Mouse (Mus musculus): ENCODE results near the gene Xcl1. TPM values are rescaled to one million over a fixed set of nuclear protein-coding genes. Genes with fewer than 3 reads are reported as not detected.

Xcl1 gene
- not detected in 2 replicates for polyA plus RNA-seq (2015; fragmentation: Nextera tagmentation; extraction: Ambion mirVana)

DNA sequence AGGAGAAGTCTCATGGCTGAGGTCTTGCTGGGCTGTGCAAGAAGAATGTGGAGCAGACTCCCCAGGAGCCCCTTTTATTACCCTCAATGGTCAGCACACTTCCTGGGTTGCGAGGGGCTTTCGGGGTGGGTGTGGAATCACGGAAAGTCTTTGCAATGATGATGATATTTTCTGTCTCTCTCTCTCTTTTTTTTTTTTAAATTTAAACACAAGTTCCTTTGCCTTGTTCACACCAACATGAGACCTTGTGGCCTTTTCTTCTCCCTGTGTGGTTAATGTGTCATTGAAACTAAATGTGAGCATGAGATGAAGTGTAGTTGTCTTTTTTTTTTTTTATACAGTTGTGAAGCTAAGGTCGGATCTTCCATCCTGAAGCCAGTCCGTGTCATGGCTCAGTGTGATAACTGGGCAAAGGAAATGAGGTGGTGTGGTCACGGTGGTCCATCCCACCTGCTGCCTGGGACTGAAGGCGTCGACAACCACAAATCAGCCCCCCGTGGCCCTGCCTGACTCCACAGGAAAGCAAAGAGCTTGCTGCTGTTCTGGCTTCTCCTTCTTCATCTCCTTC, at the start of gene Xcl1:
Gene Xcl1, minus strand, starts transcription at position 51 of the 568 bp plus-strand sequence.

Other genes starting within 250 kb of the Xcl1 start
- gene Dpt, start 138.9 kb downstream of the Xcl1 start, polyA plus RNA-seq (2015; fragmentation: Nextera tagmentation; extraction: Ambion mirVana) = 25.5 and 32.2 TPM in 2 replicates
- not detected in 2 replicates for gene Tbx19, start 225.2 kb upstream of the Xcl1 start, polyA plus RNA-seq (2015; fragmentation: Nextera tagmentation; extraction: Ambion mirVana)